Mouse (Mus musculus) MEL (cell line): Measurements from ENCODE around the gene Iglon5. TPM values are rescaled to one million over a fixed set of nuclear protein-coding genes. Genes with fewer than 3 reads are reported as not detected.

Experiments
- DNase-seq: peaks from one replicate; pipeline ENCODE4 v3.0.0; 2011; ENCODE audit warnings: low read depth, low spot score
- H3K27ac ChIP-seq: 2 replicates; pipeline ENCODE4 v1.5.1; 2012; ENCODE audit warnings: low read depth, mild to moderate bottlenecking, control low read depth, low read length, moderate library complexity; ENCODE audit not compliant: control insufficient read depth
- H3K27me3 ChIP-seq, 2 experiments: fragments of 150-350 bp in 1 of 2; sonication (generic) in 1 of 2; 2 replicates each; pipeline ENCODE4 v1.6.1; 2012; ENCODE audit warnings: low read length in 2 of 2, mild to moderate bottlenecking in 2 of 2, improper control_type of control experiment in 1 of 2, moderate library complexity in 1 of 2; ENCODE audit not compliant: insufficient read depth in 2 of 2, control insufficient read depth in 1 of 2
- H3K36me3 ChIP-seq, 2 experiments: 2 replicates each; pipeline ENCODE4 v1.6.1; 2012 to 2014; ENCODE audit warnings: low read length in 2 of 2, improper control_type of control experiment in 1 of 2, inconsistent platforms in 1 of 2, mild to moderate bottlenecking in 1 of 2; ENCODE audit not compliant: insufficient read depth in 2 of 2, control insufficient read depth in 1 of 2
- H3K4me1 ChIP-seq, 2 experiments: fragments of 150-350 bp in 1 of 2; sonication (generic) in 1 of 2; 2 replicates each; pipeline ENCODE4 v1.6.1; 2012; ENCODE audit warnings: low read length in 2 of 2, improper control_type of control experiment in 1 of 2, mild to moderate bottlenecking in 1 of 2; ENCODE audit not compliant: insufficient read depth in 2 of 2, control insufficient read depth in 1 of 2
- H3K4me3 ChIP-seq, 2 experiments: fragments of 150-350 bp in 1 of 2; sonication (generic) in 1 of 2; 2 replicates each; pipeline ENCODE4 v1.5.1; 2012; ENCODE audit warnings: low read depth in 2 of 2, low read length in 2 of 2, mild to moderate bottlenecking in 2 of 2, moderate library complexity in 2 of 2, control low read depth in 1 of 2, improper control_type of control experiment in 1 of 2; ENCODE audit not compliant: control insufficient read depth in 1 of 2, insufficient read depth in 1 of 2
- H3K79me2 ChIP-seq: 2 replicates; pipeline ENCODE4 v1.6.1; 2012; ENCODE audit warnings: mild to moderate bottlenecking, low read length, moderate library complexity; ENCODE audit not compliant: control insufficient read depth, poor library complexity, insufficient read depth
- H3K9ac ChIP-seq: 2 replicates; pipeline ENCODE4 v1.6.1; 2012; ENCODE audit warnings: low read depth, mild to moderate bottlenecking, control low read depth, low read length, moderate library complexity; ENCODE audit not compliant: control insufficient read depth, poor library complexity, severe bottlenecking
- H3K9me3 ChIP-seq: fragments of 150-350 bp; sonication (generic); replicated peaks from 2 replicates; pipeline ENCODE4 v1.6.1; 2012; ENCODE audit warnings: mild to moderate bottlenecking, low read length, improper control_type of control experiment, moderate library complexity; ENCODE audit not compliant: insufficient read depth
- BHLHE40 ChIP-seq: IDR thresholded peaks from 2 replicates; pipeline ENCODE4 v1.6.1; 2012; ENCODE audit warnings: low read depth, mild to moderate bottlenecking, inconsistent platforms, low read length, improper control_type of control experiment, borderline replicate concordance
- CHD2 ChIP-seq: IDR thresholded peaks from 2 replicates; pipeline ENCODE4 v1.6.1; 2011; ENCODE audit warnings: low read length, improper control_type of control experiment
- CTCF ChIP-seq, 3 experiments: IDR thresholded peaks in 2 of 3; conservative IDR thresholded peaks in 1 of 3; 2 replicates each; pipeline ENCODE4 v1.5.1; 2011 to 2012; ENCODE audit warnings: low read length in 3 of 3, low read depth in 2 of 3, mild to moderate bottlenecking in 2 of 3, improper control_type of control experiment in 1 of 3, inconsistent platforms in 1 of 3, mixed read lengths in 1 of 3, moderate library complexity in 1 of 3; ENCODE audit not compliant: control insufficient read depth in 1 of 3, insufficient read depth in 1 of 3, poor library complexity in 1 of 3, severe bottlenecking in 1 of 3
- E2F4 ChIP-seq: IDR thresholded peaks from 2 replicates; pipeline ENCODE4 v1.6.1; 2011; ENCODE audit warnings: low read depth, low read length, improper control_type of control experiment, borderline replicate concordance
- ELF1 ChIP-seq: IDR thresholded peaks from 2 replicates; pipeline ENCODE4 v1.6.1; 2014; ENCODE audit warnings: low read depth, mild to moderate bottlenecking, inconsistent platforms, low read length, improper control_type of control experiment, moderate library complexity
- GABPA ChIP-seq: IDR thresholded peaks from 2 replicates; pipeline ENCODE4 v1.6.1; 2012; ENCODE audit warnings: low read depth, mild to moderate bottlenecking, inconsistent platforms, low read length, improper control_type of control experiment, moderate library complexity
- GATA1 ChIP-seq: IDR thresholded peaks from 2 replicates; pipeline ENCODE4 v1.6.1; 2011; ENCODE audit warnings: low read depth, low read length, improper control_type of control experiment
- HCFC1 ChIP-seq: IDR thresholded peaks from 2 replicates; pipeline ENCODE4 v1.6.1; 2012; ENCODE audit warnings: low read depth, mild to moderate bottlenecking, inconsistent platforms, low read length, improper control_type of control experiment, moderate library complexity
- JUND ChIP-seq: IDR thresholded peaks from 2 replicates; pipeline ENCODE4 v1.6.1; 2011; ENCODE audit warnings: low read depth, mild to moderate bottlenecking, improper control_type of control experiment, low read length
- MAZ ChIP-seq: IDR thresholded peaks from 2 replicates; pipeline ENCODE4 v1.6.1; 2012; ENCODE audit warnings: low read depth, mild to moderate bottlenecking, inconsistent platforms, low read length, improper control_type of control experiment
- MEF2A ChIP-seq: IDR thresholded peaks from 2 replicates; pipeline ENCODE4 v1.6.1; 2014; ENCODE audit warnings: low read depth, mild to moderate bottlenecking, inconsistent platforms, low read length, improper control_type of control experiment; ENCODE audit not compliant: poor library complexity, insufficient replicate concordance, severe bottlenecking; ENCODE audit errors: extremely low read depth
- MXI1 ChIP-seq: IDR thresholded peaks from 2 replicates; pipeline ENCODE4 v1.6.1; 2011; ENCODE audit warnings: mild to moderate bottlenecking, low read depth, low read length, improper control_type of control experiment
- POLR2AphosphoS2 ChIP-seq: IDR thresholded peaks from 2 replicates; pipeline ENCODE4 v1.6.1; 2011; ENCODE audit warnings: low read length, improper control_type of control experiment
- RAD21 ChIP-seq: IDR thresholded peaks from 2 replicates; pipeline ENCODE4 v1.6.1; 2011; ENCODE audit warnings: mild to moderate bottlenecking, low read depth, low read length, improper control_type of control experiment
- SMC3 ChIP-seq: IDR thresholded peaks from 2 replicates; pipeline ENCODE4 v1.6.1; 2011; ENCODE audit warnings: low read depth, low read length, improper control_type of control experiment
- TAL1 ChIP-seq: IDR thresholded peaks from 2 replicates; pipeline ENCODE4 v1.6.1; 2012; ENCODE audit warnings: mild to moderate bottlenecking, inconsistent platforms, low read length, moderate library complexity, mixed read lengths
- TCF12 ChIP-seq: IDR thresholded peaks from 2 replicates; pipeline ENCODE4 v1.6.1; 2014; ENCODE audit warnings: low read depth, mild to moderate bottlenecking, inconsistent platforms, low read length, improper control_type of control experiment, moderate library complexity
- ZC3H11A ChIP-seq: IDR thresholded peaks from 2 replicates; pipeline ENCODE4 v1.6.1; 2012; ENCODE audit warnings: low read depth, mild to moderate bottlenecking, inconsistent platforms, low read length, improper control_type of control experiment
- ZKSCAN1 ChIP-seq: IDR thresholded peaks from 2 replicates; pipeline ENCODE4 v1.6.1; 2012; ENCODE audit warnings: low read depth, mild to moderate bottlenecking, inconsistent platforms, low read length, improper control_type of control experiment, moderate library complexity
- ZNF384 ChIP-seq: IDR thresholded peaks from 2 replicates; pipeline ENCODE4 v1.6.1; 2012; ENCODE audit warnings: low read depth, mild to moderate bottlenecking, inconsistent platforms, low read length, improper control_type of control experiment
- polyA plus RNA-seq, 2 experiments: library from polyadenylated mRNA; stranded (reverse) in 1 of 2; unstranded in 1 of 2; fragments of >175 nt in 1 of 2; fragments of >200 nt in 1 of 2; gene quantifications; 2 replicates each; pipeline versions ENCODE4 v1.2.1 to v1.2.4; 2012; ENCODE audit warnings: low replicate concordance in 2 of 2, low read depth in 1 of 2; ENCODE audit not compliant: insufficient read length in 2 of 2, insufficient read depth in 1 of 2, missing spikeins in 1 of 2
- total RNA-seq: library from RNA; depleted of rRNA; stranded (reverse); fragments of 300-350 nt; gene quantifications from 2 replicates; pipeline ENCODE4 v1.2.3, GENCODE M21; 2012

Gene Iglon5
- total and polyA plus RNA-seq, 3 experiments: not detected

GRCm38 (mm10) chr7:43463976-43464375 lies 25.9 kb downstream of the Iglon5 start:
- Histone ChIP-seq H3K27ac (no peak overlapping the region), H3K27me3 (no peaks in the 10 kb centered on the region), H3K9me3 (no peaks in the 10 kb centered on the region), H3K4me3 (no peak overlapping the region), H3K79me2 (no peaks in the 10 kb centered on the region), H3K4me1 (no peaks in the 10 kb centered on the region; a peak in 1 of 4 replicates), H3K9ac (no peak overlapping the region), H3K36me3 (no peaks in the 10 kb centered on the region)
- no peak for DNase-seq
- TF ChIP-seq JUND (no peak), HCFC1 (no peak), MAZ (no peak), MEF2A (no peak), ZNF384 (no peak), ZKSCAN1 (no peak), MXI1 (no peak), SMC3 (no peak), CTCF (IDR thresholded peaks at IDR 0.05 in 2 of 3, conservative IDR thresholded peaks at IDR 0.05 in 1 of 3; ENCODE audit: control insufficient read depth in 1 of 3, insufficient read depth in 1 of 3, low read depth in 2 of 3, low read length in 3 of 3, poor library complexity in 1 of 3, severe bottlenecking in 1 of 3) (no peak), TCF12 (no peak)

DNA sequence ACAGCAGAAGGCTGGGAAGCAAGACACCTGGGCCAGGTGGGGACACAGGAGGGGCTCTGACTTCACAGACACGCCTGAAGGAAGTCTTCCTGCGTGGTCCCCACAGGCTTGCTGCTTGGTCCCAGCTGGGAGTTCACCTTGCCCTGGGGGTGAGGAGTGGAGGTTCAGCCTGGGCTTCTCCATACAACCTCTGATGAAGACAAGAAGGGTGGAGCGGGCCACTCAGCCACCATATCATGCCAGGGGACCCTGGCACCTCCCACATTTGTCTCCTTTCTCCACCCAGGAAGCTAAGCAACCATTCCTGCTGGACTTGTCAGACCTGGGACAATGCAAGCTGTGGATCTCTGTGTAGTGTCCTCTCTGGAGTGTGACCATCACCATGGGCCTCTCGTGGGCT lies 27.0 kb downstream of the Iglon5 start, which contains the start of gene Vsig10l:
Gene Vsig10l, plus strand, starts transcription at position 301 of the 400 bp plus-strand sequence.
- no peak within 1 kb of the TSS for H3K4me3 ChIP-seq
- no peak for DNase-seq

GRCm38 (mm10) chr7:43454371-43454770 lies 35.5 kb downstream of the Iglon5 start:
- no peaks in the 10 kb centered on the region for H3K27me3 ChIP-seq
- H3K4me1 ChIP-seq: peaks cover 0 to 3% of the 10 kb centered on the region in 2 experiments; a peak in 1 of 4 replicates
- no peaks in the 10 kb centered on the region for H3K9me3 ChIP-seq
- no peaks in the 10 kb centered on the region for H3K79me2 ChIP-seq
- no peak overlapping the region for H3K4me3 ChIP-seq
- H3K9ac ChIP-seq: no peak overlapping the region
- peaks cover 0 to 1% of the 10 kb centered on the region in 2 experiments; a peak in 2 of 4 replicates for H3K36me3 ChIP-seq
- no peak for TF ChIP-seq ELF1
- TF ChIP-seq GATA1: no peak
- TF ChIP-seq POLR2AphosphoS2: no peak
- H3K27ac ChIP-seq: no peak overlapping the region
- DNase-seq: no peak

More for the DNA sequence above, 27.0 kb downstream of the Iglon5 start, which contains the start of gene Vsig10l:
- Histone ChIP-seq H3K4me1 (no peaks in the 10 kb centered on the region; a peak in 1 of 4 replicates), H3K36me3 (no peaks in the 10 kb centered on the region), H3K79me2 (no peaks in the 10 kb centered on the region), H3K9me3 (no peaks in the 10 kb centered on the region), H3K9ac (no peak within 1 kb of the TSS), H3K27ac (no peak within 1 kb of the TSS), H3K27me3 (no peaks in the 10 kb centered on the region)
- no peak for TF ChIP-seq HCFC1
- TF ChIP-seq MEF2A: no peak
- TF ChIP-seq GABPA: no peak
- no peak for TF ChIP-seq ZC3H11A
- no peak for TF ChIP-seq TAL1
- TF ChIP-seq RAD21: no peak
- no peak for TF ChIP-seq POLR2AphosphoS2
- no peak for TF ChIP-seq BHLHE40
- no peak for TF ChIP-seq CHD2
- no peak for TF ChIP-seq E2F4
- TF ChIP-seq MXI1: no peak
